Mouse (Mus musculus) v-Abl transformed pro-B cells (cell line): ENCODE results near the gene Gnao1.

Source experiments
- in situ Hi-C, 2 experiments: fragments of 400-800 bp; cut with MboI; formaldehyde crosslinking; loops; one replicate each; pipeline ENCODE4 v1.15.1; 2025; ENCODE audit not compliant: unreplicated experiment in 2 of 2

The Gnao1 gene

GRCm38 (mm10) chr8:93843858-93844502, 34.2 kb downstream of the Gnao1 start:
- in situ Hi-C loops: no loop called here

- in situ Hi-C loops: no loop called here
Observed at GRCm38 (mm10) chr8:93845186-93845585, 35.4 kb downstream of the Gnao1 start.

GRCm38 (mm10) chr8:93852087-93852645, 42.4 kb downstream of the Gnao1 start:
- in situ Hi-C loops: no loop called here

GRCm38 (mm10) chr8:93852851-93853461, 43.2 kb downstream of the Gnao1 start:
- in situ Hi-C loops: no loop called here

- in situ Hi-C loops: no loop called here
Observed at GRCm38 (mm10) chr8:93854676-93855075, 44.9 kb downstream of the Gnao1 start.

GRCm38 (mm10) chr8:93855272-93855671, 45.5 kb downstream of the Gnao1 start:
- in situ Hi-C loops: no loop called here

- in situ Hi-C loops: no loop called here
Observed at GRCm38 (mm10) chr8:93857144-93857543, 47.4 kb downstream of the Gnao1 start.

- in situ Hi-C loops: no loop called here
Observed at GRCm38 (mm10) chr8:93858286-93858685, 48.5 kb downstream of the Gnao1 start.

- in situ Hi-C loops: no loop called here
Observed at GRCm38 (mm10) chr8:93860020-93860419, 50.3 kb downstream of the Gnao1 start.

GRCm38 (mm10) chr8:93864064-93864463, 54.3 kb downstream of the Gnao1 start:
- in situ Hi-C loops: no loop called here

GRCm38 (mm10) chr8:93866271-93866670, 56.5 kb downstream of the Gnao1 start:
- in situ Hi-C loops: no loop called here

- in situ Hi-C loops: no loop called here
Observed at GRCm38 (mm10) chr8:93868486-93869221, 58.9 kb downstream of the Gnao1 start.

- in situ Hi-C loops: no loop called here
Observed at GRCm38 (mm10) chr8:93871275-93871674, 61.5 kb downstream of the Gnao1 start.

GRCm38 (mm10) chr8:93878396-93878795, 68.6 kb downstream of the Gnao1 start:
- in situ Hi-C loops: no loop called here

- in situ Hi-C loops: no loop called here
Observed at GRCm38 (mm10) chr8:93879966-93880365, 70.2 kb downstream of the Gnao1 start.

GRCm38 (mm10) chr8:93881381-93881780, 71.6 kb downstream of the Gnao1 start:
- in situ Hi-C loops: no loop called here

GRCm38 (mm10) chr8:93883241-93883640, 73.5 kb downstream of the Gnao1 start:
- in situ Hi-C loops: no loop called here

- in situ Hi-C loops: no loop called here
Observed at GRCm38 (mm10) chr8:93883771-93884170, 74.0 kb downstream of the Gnao1 start.

- in situ Hi-C loops: no loop called here
Observed at GRCm38 (mm10) chr8:93884316-93884715, 74.5 kb downstream of the Gnao1 start.

- in situ Hi-C loops: no loop called here
Observed at GRCm38 (mm10) chr8:93886181-93886580, 76.4 kb downstream of the Gnao1 start.

- in situ Hi-C loops: no loop called here
Observed at GRCm38 (mm10) chr8:93888150-93888676, 78.4 kb downstream of the Gnao1 start.
